Mouse (Mus musculus): Measurements from ENCODE around the gene 4930579F01Rik.

DNA sequence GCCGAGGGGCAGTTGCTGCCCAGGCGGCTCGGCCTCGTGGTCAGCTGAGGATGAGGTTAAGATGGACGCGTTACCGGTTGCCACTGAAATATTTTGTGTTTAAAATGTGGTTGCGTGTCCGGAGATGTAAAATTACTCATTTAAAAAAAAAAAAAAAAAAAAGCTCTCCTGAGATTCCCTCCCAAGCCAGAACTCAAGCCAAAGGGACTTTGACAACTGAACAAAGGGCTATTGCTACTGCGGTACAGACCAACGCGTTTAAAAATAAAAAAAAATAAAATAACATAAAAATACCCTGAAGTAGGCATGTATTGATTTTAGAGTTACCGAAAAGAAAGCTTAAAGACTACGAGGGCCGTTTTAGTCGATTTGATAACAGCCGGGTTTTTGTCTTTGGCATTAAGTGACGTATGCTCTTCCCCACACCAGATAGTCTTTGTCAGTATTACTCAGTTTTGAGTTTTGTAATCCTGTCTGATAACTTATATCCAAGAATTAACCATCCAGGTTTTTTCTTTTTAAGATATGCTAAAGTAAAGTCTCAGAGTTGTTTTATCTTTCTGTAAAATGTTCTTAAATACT lies 49.5 kb downstream of the 4930579F01Rik start:
- TF ChIP-seq POLR2A (IDR thresholded peaks at IDR 0.05; ENCODE audit: low read depth, low read length) (no peak), CTCF (conservative IDR thresholded peaks at IDR 0.05; ENCODE audit: insufficient read depth, insufficient read length, low read depth, low read length) (no peak)

All from kidney, adult 2 months (tissue).